Mouse (Mus musculus) neural tube, embryonic 14.5 days (tissue): ENCODE measurements around the gene Akap2. TPM values are rescaled to one million over a fixed set of nuclear protein-coding genes. Genes with fewer than 3 reads are reported as not detected.

Experiments used
- ATAC-seq: fragments of 200-750 bp; cut with Nextera tagmentation; 2 replicates; pipeline ENCODE4 v1.8.0; 2017; ENCODE audit warnings: low read depth, mild to moderate bottlenecking, moderate TSS enrichment, moderate library complexity
- H3K27ac ChIP-seq: fragments of 300-500 bp; sonication (generic); 2 replicates; pipeline ENCODE4 v1.5.1; 2014; ENCODE audit warnings: low read depth, mild to moderate bottlenecking, control low read depth, low read length, moderate library complexity, mixed read lengths
- H3K27me3 ChIP-seq: fragments of 300-500 bp; sonication (generic); 2 replicates; pipeline ENCODE4 v1.6.1; 2014; ENCODE audit warnings: low read length; ENCODE audit not compliant: control insufficient read depth, insufficient read depth
- H3K36me3 ChIP-seq: fragments of 300-500 bp; sonication (generic); 2 replicates; pipeline ENCODE4 v1.6.1; 2014; ENCODE audit warnings: low read length, mixed read lengths; ENCODE audit not compliant: control insufficient read depth, insufficient read depth
- H3K4me1 ChIP-seq: fragments of 300-500 bp; sonication (generic); 2 replicates; pipeline ENCODE4 v1.6.1; 2014; ENCODE audit warnings: low read length; ENCODE audit not compliant: control insufficient read depth, insufficient read depth
- H3K4me2 ChIP-seq: fragments of 300-500 bp; sonication (generic); 2 replicates; pipeline ENCODE4 v1.6.1; 2014; ENCODE audit warnings: mild to moderate bottlenecking, low read depth, low read length, control low read depth
- H3K4me3 ChIP-seq: fragments of 300-500 bp; sonication (generic); 2 replicates; pipeline ENCODE4 v1.5.1; 2014; ENCODE audit warnings: low read depth, low read length, control low read depth, mixed read lengths
- H3K9ac ChIP-seq: fragments of 300-500 bp; sonication (generic); replicated peaks from 2 replicates; pipeline ENCODE4 v1.6.1; 2014; ENCODE audit warnings: low read depth, mild to moderate bottlenecking, control low read depth, low read length, mixed read lengths
- H3K9me3 ChIP-seq: fragments of 300-500 bp; sonication (generic); 2 replicates; pipeline ENCODE4 v1.6.1; 2016; ENCODE audit warnings: low read length; ENCODE audit not compliant: control insufficient read depth
- WGBS: fragments of 180-500 bp; shearing (Covaris S2); extraction: QIAGEN DNeasy Blood & Tissue Kit; methylation state at CpG from one replicate; pipeline ENCODE4 v1.1.7; 2014; 5-methylcytosine and 5-hydroxymethylcytosine counted together
- polyA plus RNA-seq: library from polyadenylated mRNA; unstranded; fragments of >200 nt; fragmentation: Nextera tagmentation; extraction: Ambion mirVana; gene quantifications from 2 replicates; pipeline ENCODE4 v1.2.1, GENCODE M21; 2014

Akap2 gene
- polyA plus RNA-seq, 1 experiment from 2014 or later: 8.6 TPM

DNA sequence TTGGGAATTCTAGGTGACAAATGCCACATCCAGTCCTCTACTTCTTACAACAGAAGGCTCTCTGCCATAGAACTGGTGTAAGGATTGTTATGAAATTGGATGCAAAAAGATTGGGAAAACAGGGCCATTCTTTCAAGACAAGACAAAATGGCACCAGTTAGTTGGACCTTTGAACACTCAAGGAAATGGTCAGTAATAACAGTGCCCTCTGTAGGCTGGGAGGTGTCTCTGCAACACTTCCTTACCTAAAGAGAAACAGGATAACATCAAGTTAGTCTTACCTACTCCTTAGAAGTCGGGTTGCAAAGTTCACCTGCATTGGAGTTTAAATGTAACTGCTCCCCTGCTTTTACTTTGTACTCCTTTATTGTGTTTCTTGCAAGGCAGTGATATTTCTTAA is 1.9 kb downstream of the Akap2 start:
- H3K4me1 ChIP-seq: no peaks in the 10 kb centered on the region
- WGBS: 89% methylated on average over 1 of the region's 1 CpGs
- H3K9me3 ChIP-seq: no peaks in the 10 kb centered on the region
- no peak overlapping the region for H3K4me3 ChIP-seq
- no peaks in the 10 kb centered on the region for H3K27me3 ChIP-seq
- H3K36me3 ChIP-seq: no peaks in the 10 kb centered on the region
- no peak overlapping the region for H3K4me2 ChIP-seq
- no peak for ATAC-seq
- H3K27ac ChIP-seq: no peak overlapping the region
- H3K9ac ChIP-seq: no peak overlapping the region

DNA sequence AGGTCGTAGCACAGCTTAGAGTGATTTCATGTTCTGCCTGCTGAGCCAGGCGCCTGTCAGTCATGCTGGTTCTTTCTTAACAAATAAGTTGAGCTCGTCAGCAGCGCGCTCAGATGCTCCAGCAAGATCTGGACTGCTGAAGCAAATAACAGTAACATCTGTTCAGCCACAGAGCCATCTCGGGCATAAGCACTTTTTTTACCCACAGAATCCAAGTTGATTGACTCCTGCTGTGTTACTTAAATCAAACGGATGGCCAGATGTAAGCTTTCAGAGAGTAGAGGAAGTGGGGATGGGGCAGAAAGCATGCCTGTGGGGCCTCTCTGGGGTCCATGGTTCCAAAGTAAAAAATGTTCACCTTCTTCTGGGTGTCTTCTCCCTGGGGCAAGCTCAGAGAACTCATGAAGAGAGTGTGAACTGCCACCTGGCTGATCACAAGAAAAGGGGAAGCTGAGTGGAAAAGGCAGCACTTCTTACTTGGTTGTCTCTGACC is 3.5 kb downstream of the Akap2 start:
- Histone ChIP-seq H3K36me3 (no peaks in the 10 kb centered on the region), H3K27me3 (no peaks in the 10 kb centered on the region), H3K9me3 (no peaks in the 10 kb centered on the region), H3K4me3 (no peak overlapping the region), H3K4me1 (no peaks in the 10 kb centered on the region), H3K27ac (no peak overlapping the region), H3K9ac (no peak overlapping the region), H3K4me2 (no peak overlapping the region)
- ATAC-seq: peak; percentile 49; the same call in 1 of the 2 replicates
- WGBS: 37% methylated on average over 7 of the region's 7 CpGs

DNA sequence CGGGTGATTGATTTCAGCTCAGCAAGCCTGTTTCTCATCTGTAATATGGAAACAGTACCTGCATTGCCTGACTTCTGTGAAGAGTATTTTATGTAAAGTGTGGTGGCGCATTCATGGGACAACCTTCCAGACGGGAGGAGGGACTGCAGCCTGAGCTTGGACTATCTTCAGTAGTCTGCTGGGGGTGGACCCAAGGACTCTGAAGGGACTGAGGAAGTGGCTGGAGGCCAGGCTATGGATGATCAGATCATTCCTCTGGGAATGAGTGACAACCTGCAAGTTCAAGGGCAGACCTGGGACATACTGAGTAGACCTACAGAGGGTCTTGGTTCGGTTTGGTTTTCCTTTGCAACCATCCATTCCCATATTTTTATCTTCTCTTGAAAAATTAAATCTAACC is 4.8 kb downstream of the Akap2 start:
- Histone ChIP-seq H3K27ac (no peak overlapping the region), H3K9me3 (no peaks in the 10 kb centered on the region), H3K9ac (no peak overlapping the region), H3K4me2 (no peak overlapping the region), H3K36me3 (no peaks in the 10 kb centered on the region), H3K4me1 (no peaks in the 10 kb centered on the region), H3K4me3 (no peak overlapping the region), H3K27me3 (no peaks in the 10 kb centered on the region)
- no peak for ATAC-seq
- 88% methylated on average over 4 of the region's 4 CpGs for WGBS

DNA sequence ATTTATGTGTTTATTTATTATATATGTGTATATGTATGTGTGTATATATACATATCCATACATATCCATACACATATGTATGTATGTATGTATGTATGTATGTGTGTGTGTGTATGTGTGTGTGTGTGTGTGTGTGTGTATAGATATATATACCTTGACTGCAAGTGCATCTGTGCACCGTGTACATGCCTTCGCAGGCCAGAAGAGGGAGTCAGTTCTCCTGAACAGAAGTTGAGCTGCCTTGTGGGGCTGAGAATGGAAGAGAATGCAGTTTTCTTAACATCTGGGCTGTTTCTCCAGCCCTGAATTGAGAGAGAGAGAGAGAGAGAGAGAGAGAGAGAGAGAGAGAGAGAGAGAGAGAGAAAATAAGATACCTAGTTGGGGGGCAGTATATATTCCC is 6.2 kb downstream of the Akap2 start:
- no peak overlapping the region for H3K27ac ChIP-seq
- H3K4me1 ChIP-seq: no peaks in the 10 kb centered on the region
- H3K9ac ChIP-seq: no peak overlapping the region
- 57% methylated on average over 2 of the region's 2 CpGs for WGBS
- no peaks in the 10 kb centered on the region for H3K36me3 ChIP-seq
- H3K4me3 ChIP-seq: no peak overlapping the region
- no peak overlapping the region for H3K4me2 ChIP-seq
- no peaks in the 10 kb centered on the region for H3K27me3 ChIP-seq
- H3K9me3 ChIP-seq: no peaks in the 10 kb centered on the region
- ATAC-seq: no peak

DNA sequence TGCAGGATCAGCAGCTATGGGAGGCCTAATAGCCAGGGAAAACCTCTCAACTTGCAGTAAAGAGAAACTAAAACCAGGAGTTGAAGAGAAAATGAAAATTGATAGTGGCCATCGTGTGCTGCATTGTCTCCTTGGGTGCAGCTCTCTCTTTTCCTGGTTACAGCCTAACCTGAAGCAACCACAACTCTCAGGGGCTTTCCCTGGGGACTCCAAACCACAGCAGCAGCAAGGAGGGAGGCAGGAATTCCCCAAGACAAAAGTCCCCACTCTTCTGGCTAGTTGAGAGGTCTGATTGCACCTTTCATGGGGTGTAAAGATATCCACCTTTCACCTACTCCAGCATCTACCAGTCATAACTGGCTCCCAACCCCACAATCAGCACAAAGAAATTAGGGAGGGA is 8.1 kb downstream of the Akap2 start:
- ATAC-seq: no peak
- H3K4me2 ChIP-seq: no peak overlapping the region
- H3K27ac ChIP-seq: no peak overlapping the region
- H3K9me3 ChIP-seq: no peaks in the 10 kb centered on the region
- no peaks in the 10 kb centered on the region for H3K27me3 ChIP-seq
- H3K9ac ChIP-seq: no peak overlapping the region
- no peaks in the 10 kb centered on the region for H3K36me3 ChIP-seq
- no peak overlapping the region for H3K4me3 ChIP-seq
- no peaks in the 10 kb centered on the region for H3K4me1 ChIP-seq
- 81% methylated on average over 1 of the region's 1 CpGs for WGBS

DNA sequence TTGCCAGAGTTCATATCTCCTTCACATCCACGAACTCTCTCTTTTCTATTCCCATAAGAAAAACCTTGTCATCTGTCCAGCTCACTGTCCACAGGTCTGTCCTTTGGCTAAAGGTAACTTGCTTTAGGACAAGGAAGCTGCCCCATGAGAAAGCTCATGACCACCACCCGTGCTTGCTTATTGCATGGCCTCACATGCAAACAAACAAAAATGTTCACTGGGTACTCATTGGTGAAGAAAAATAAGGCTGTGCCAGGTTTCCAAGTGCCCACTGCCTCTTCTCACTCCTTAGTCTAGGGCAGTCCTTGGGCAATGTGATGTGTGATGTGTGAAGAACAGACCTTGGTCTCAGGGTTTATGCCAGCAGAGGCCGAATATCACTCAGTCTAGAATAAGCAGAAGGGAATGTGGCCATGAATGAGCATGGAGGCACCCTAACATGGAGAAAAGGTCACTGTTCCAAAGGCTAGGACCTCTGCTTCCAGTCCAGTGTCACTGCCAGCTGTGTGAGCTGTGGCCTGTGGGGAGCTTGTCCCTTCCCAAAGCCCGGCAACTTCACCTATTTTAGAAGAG is 11.2 kb downstream of the Akap2 start:
- H3K27me3 ChIP-seq: no peaks in the 10 kb centered on the region
- ATAC-seq: no peak
- H3K27ac ChIP-seq: no peak overlapping the region
- 85% methylated on average over 4 of the region's 4 CpGs for WGBS
- H3K4me2 ChIP-seq: no peak overlapping the region
- no peaks in the 10 kb centered on the region for H3K4me1 ChIP-seq
- no peak overlapping the region for H3K4me3 ChIP-seq
- no peak overlapping the region for H3K9ac ChIP-seq
- no peaks in the 10 kb centered on the region for H3K36me3 ChIP-seq
- no peaks in the 10 kb centered on the region for H3K9me3 ChIP-seq

DNA sequence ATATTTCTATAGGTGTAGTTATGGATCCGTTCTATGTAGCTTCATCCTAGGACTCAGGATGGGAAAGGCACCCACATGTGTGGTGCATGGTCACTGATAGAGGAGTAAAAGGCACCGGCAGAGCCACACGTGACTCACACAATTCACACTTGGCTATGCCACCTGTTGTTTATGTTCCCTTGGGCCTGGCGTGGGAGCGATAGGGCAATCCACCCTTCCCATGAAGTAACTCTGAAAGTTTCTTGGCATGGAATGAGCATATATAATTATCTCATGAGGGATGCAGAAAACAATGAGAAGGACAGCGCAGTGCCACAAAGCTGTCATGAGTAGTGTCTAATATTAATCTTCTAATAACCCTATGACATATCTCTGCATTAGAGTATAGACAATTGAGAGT is 12.6 kb downstream of the Akap2 start:
- WGBS: 94% methylated on average over 6 of the region's 6 CpGs
- Histone ChIP-seq H3K27ac (no peak overlapping the region), H3K4me3 (no peak overlapping the region), H3K4me1 (no peaks in the 10 kb centered on the region), H3K36me3 (no peaks in the 10 kb centered on the region), H3K9ac (no peak overlapping the region), H3K4me2 (no peak overlapping the region), H3K9me3 (no peaks in the 10 kb centered on the region), H3K27me3 (no peaks in the 10 kb centered on the region)
- ATAC-seq: no peak

DNA sequence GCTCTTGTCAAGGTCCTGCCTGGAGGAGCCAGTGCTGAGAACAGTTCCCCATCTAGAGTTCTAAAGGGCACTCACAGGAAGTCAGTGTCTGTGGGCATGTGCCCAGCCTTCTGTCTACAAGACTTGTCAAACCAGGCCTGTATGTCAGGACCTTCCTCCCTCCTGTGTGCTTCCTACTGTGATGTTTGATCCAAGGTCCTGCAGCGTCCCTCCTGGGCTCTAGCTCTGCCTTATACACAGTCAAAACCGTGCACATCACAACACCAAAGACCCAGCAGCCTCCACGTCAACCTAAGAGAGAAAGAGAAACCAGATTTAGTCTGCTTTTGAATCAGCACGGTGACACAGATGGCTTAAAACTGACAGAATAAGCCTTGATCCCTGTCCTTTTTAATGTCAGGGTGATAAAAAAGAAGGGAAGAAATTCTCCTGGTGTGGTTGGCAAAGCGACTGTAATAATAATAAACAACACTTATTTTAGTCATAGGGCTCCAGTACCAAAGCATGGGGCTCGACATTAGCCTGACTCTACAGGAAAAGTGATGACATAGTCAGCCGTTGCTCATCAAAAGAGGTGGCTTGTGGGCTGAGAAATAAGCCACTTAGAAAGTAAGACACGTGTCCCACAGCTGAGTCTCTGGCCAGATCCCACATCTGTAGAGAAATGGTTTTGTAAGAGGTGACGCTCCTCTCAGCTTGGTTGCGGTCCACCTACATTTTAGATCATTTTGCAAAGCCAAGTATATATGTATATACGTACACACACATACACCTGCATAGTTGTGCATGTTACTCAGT is 13.5 kb downstream of the Akap2 start:
- Histone ChIP-seq H3K4me2 (no peak overlapping the region), H3K9me3 (no peaks in the 10 kb centered on the region), H3K4me3 (no peak overlapping the region), H3K27ac (no peak overlapping the region), H3K9ac (no peak overlapping the region), H3K36me3 (no peaks in the 10 kb centered on the region), H3K4me1 (no peaks in the 10 kb centered on the region), H3K27me3 (no peaks in the 10 kb centered on the region)
- ATAC-seq: no peak
- WGBS: 85% methylated on average over 11 of the region's 11 CpGs

DNA sequence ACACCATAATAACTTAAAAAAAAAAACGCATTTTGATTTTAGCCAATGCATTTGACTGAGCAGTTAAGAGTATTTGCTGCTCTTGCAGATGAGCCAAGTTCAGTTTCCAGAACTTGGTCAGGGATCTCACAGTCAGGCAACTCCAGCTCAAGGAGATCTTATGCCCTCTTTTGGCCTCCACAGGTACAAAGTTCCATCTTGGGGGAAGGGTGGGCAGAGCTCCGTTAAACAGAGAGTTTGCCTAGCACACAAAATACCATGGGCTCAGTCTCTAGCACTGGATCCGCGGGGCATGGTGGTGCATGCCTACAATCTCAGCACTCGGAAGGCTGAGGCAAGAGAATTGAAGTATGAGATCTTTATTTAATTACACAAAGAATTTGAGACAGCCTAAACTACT is 14.9 kb downstream of the Akap2 start:
- H3K4me3 ChIP-seq: no peak overlapping the region
- no peaks in the 10 kb centered on the region for H3K9me3 ChIP-seq
- no peak for ATAC-seq
- no peak overlapping the region for H3K9ac ChIP-seq
- no peaks in the 10 kb centered on the region for H3K4me1 ChIP-seq
- no peak overlapping the region for H3K4me2 ChIP-seq
- no peak overlapping the region for H3K27ac ChIP-seq
- WGBS: 87% methylated on average over 5 of the region's 5 CpGs
- no peaks in the 10 kb centered on the region for H3K36me3 ChIP-seq
- H3K27me3 ChIP-seq: no peaks in the 10 kb centered on the region
